Mouse (Mus musculus) limb, embryonic 14.5 days (tissue): ENCODE data around the gene Trim44. TPM values are rescaled to one million over a fixed set of nuclear protein-coding genes. Genes with fewer than 3 reads are reported as not detected.

ENCODE experiments used
- ATAC-seq: fragments of 200-750 bp; cut with Nextera tagmentation; 2 replicates; pipeline ENCODE4 v1.8.0; 2017; ENCODE audit warnings: low read depth, moderate number of reproducible peaks, moderate TSS enrichment; ENCODE audit not compliant: low FRiP score
- DNase-seq: peaks from one replicate; pipeline ENCODE4 v3.0.0-alpha.2; 2015; ENCODE audit warnings: low spot score
- H3K27ac ChIP-seq: fragments of 300-500 bp; sonication (generic); replicated peaks from 2 replicates; pipeline ENCODE4 v1.5.1; 2014; ENCODE audit warnings: low read depth, mild to moderate bottlenecking, low read length, moderate library complexity, mixed read lengths
- H3K27me3 ChIP-seq: fragments of 300-500 bp; sonication (generic); 2 replicates; pipeline ENCODE4 v1.6.1; 2014; ENCODE audit warnings: low read length, mixed read lengths; ENCODE audit not compliant: control insufficient read depth, insufficient read depth
- H3K36me3 ChIP-seq: fragments of 300-500 bp; sonication (generic); 2 replicates; pipeline ENCODE4 v1.6.1; 2014; ENCODE audit warnings: mild to moderate bottlenecking, low read length, moderate library complexity, mixed read lengths; ENCODE audit not compliant: control insufficient read depth, insufficient read depth
- H3K4me1 ChIP-seq: fragments of 300-500 bp; sonication (generic); 2 replicates; pipeline ENCODE4 v1.6.1; 2014; ENCODE audit warnings: antibody characterized with exemption, low read length, mixed read lengths; ENCODE audit not compliant: control insufficient read depth, insufficient read depth
- H3K4me2 ChIP-seq: fragments of 300-500 bp; sonication (generic); replicated peaks from 2 replicates; pipeline ENCODE4 v1.6.1; 2014; ENCODE audit warnings: low read depth, mild to moderate bottlenecking, low read length, moderate library complexity; ENCODE audit not compliant: severe bottlenecking
- H3K4me3 ChIP-seq: fragments of 300-500 bp; sonication (generic); replicated peaks from 2 replicates; pipeline ENCODE4 v1.5.1; 2014; ENCODE audit warnings: low read length
- H3K9ac ChIP-seq: fragments of 300-500 bp; sonication (generic); 2 replicates; pipeline ENCODE4 v1.6.1; 2014; ENCODE audit warnings: mild to moderate bottlenecking, low read depth, low read length, moderate library complexity; ENCODE audit not compliant: severe bottlenecking
- H3K9me3 ChIP-seq: fragments of 300-500 bp; sonication (generic); 2 replicates; pipeline ENCODE4 v1.6.1; 2016; ENCODE audit warnings: low read length; ENCODE audit not compliant: control insufficient read depth
- POLR2A ChIP-seq: fragments of 200-500 bp; IDR thresholded peaks from 2 replicates; pipeline ENCODE4 v1.8.0; 2012; ENCODE audit warnings: inconsistent platforms, mild to moderate bottlenecking, moderate library complexity, borderline replicate concordance; ENCODE audit not compliant: insufficient read depth, insufficient read length; ENCODE audit errors: extremely low read depth
- WGBS: fragments of 180-500 bp; shearing (Covaris S2); extraction: QIAGEN DNeasy Blood & Tissue Kit; methylation state at CpG from one replicate; pipeline ENCODE4 v1.1.7; 2014; 5-methylcytosine and 5-hydroxymethylcytosine counted together
- polyA plus RNA-seq, 2 experiments: library from polyadenylated mRNA; depleted of rRNA in 1 of 2; stranded (reverse) in 1 of 2; unstranded in 1 of 2; fragments of >200 nt; fragmentation: Nextera tagmentation in 1 of 2; extraction: Ambion mirVana in 1 of 2; gene quantifications; 2 replicates each; pipeline versions ENCODE4 v1.2.1 to v1.2.3; 2012 to 2014

Trim44 gene
- polyA plus RNA-seq, 2 experiments, result 36.4 to 69.7 TPM

DNA sequence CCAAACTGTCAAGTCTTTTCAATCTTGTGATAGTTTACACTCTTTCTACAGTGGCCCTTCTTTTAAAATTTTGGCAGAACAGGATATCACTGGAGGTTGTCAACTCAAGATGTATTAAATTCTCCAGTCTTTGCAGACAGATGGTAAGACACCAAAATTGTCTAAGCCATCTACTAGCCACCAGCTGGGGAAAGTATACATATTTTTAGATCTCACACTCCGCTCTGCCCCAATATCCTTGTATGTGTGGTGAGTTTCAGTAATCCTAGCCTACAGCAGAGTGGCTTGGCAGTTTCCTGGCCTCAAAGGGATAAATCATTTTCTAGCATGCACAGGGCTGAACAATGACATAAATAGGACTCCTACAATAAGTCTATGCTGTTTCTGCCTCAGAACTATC is 105.1 kb downstream of the Trim44 start:
- no peaks in the 10 kb centered on the region for H3K4me1 ChIP-seq
- 93% methylated on average over 1 of the region's 1 CpGs for WGBS
- H3K36me3 ChIP-seq, result peaks cover 15% of the 10 kb centered on the region
- TF ChIP-seq POLR2A, result no peak
- no peak overlapping the region for H3K4me2 ChIP-seq
- no peaks in the 10 kb centered on the region for H3K27me3 ChIP-seq
- ATAC-seq (no peak), DNase-seq (no peak)
- H3K27ac ChIP-seq, result no peak overlapping the region
- H3K9ac ChIP-seq, result no peak overlapping the region
- no peak overlapping the region for H3K4me3 ChIP-seq
- no peaks in the 10 kb centered on the region for H3K9me3 ChIP-seq

DNA sequence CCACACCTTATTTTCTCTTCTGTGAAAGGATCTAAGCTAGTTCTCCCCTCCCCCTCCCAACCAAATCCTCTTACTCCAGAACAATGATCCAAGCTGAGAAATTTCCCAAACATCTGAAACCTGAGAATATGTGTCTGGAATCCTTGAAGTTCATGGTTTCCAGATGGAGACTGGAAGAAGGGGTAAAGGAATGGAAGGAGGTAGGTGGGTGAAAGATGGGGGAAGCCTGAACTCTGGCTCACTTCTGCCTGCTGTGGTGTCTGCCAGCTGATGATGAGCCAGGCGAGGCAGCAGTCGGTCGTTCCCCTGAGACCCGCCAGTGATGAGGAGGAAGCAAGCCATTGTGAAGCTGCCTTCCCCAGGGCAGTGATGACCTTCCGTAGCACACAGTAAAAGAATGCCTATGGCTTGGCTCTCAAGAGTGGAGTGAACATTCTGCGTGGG is 112.8 kb downstream of the Trim44 start:
- no peak for TF ChIP-seq POLR2A
- Histone ChIP-seq H3K4me1 (peaks cover 16% of the 10 kb centered on the region), H3K27me3 (no peaks in the 10 kb centered on the region), H3K4me3 (no peak overlapping the region), H3K9me3 (no peaks in the 10 kb centered on the region), H3K27ac (peak overlapping the region; percentile 59; the same call in 1 of the 2 replicates), H3K4me2 (peak overlapping the region; percentile 26; the same call in 1 of the 2 replicates), H3K36me3 (no peaks in the 10 kb centered on the region), H3K9ac (no peak overlapping the region)
- WGBS, result 20% methylated on average over 6 of the region's 6 CpGs
- DNase-seq, result peak; percentile 79
- peak; percentile 78 for ATAC-seq

DNA sequence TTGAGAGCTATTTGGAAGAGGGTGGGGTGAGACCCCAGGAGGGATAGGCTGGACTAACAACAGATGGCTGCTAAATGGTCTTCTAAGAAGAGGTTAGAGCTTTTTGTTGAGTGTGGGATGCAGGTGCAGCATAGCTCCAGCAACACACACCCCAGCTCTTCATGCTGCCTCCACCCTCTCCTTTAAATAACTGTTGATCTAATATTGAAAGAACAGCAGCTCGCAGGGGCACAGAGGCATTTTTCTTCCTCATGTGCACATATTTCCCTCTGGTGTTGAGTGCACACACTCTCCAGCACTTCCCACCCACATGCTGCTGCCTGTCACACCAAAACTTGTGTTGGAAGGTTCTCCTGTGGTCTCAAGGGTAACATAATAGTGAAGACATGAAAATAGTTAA is 114.4 kb downstream of the Trim44 start:
- H3K9me3 ChIP-seq, result no peaks in the 10 kb centered on the region
- no peak overlapping the region for H3K27ac ChIP-seq
- peaks cover 19% of the 10 kb centered on the region for H3K4me1 ChIP-seq
- no peak overlapping the region for H3K4me3 ChIP-seq
- 12% methylated on average over 1 of the region's 1 CpGs for WGBS
- DNase-seq (no peak), ATAC-seq (peak; percentile 60)
- no peak overlapping the region for H3K9ac ChIP-seq
- no peaks in the 10 kb centered on the region for H3K27me3 ChIP-seq
- H3K36me3 ChIP-seq, result no peaks in the 10 kb centered on the region
- H3K4me2 ChIP-seq, result no peak overlapping the region
- TF ChIP-seq POLR2A, result no peak

DNA sequence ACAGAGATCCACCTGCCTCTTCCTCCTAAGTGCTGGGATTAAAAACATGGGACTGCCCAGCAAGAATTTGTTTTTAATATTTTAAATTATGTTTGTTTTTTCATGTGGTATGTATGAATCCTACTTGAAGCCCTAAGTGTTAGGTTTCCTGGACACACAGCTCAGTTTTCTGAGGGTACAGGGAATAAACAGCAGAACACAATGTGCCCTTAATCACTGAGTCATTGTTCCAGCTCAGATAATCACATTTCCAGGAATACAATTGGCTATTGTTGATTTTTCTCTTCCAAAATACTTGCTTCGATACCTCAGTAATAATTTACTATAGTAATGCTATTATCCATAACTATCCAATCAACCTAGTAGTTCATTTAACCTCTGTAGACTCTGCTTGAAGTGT is 115.6 kb downstream of the Trim44 start:
- H3K36me3 ChIP-seq, result no peaks in the 10 kb centered on the region
- no peak for TF ChIP-seq POLR2A
- DNase-seq (no peak), ATAC-seq (no peak)
- no peaks in the 10 kb centered on the region for H3K9me3 ChIP-seq
- no peak overlapping the region for H3K27ac ChIP-seq
- H3K4me2 ChIP-seq, result no peak overlapping the region
- no peaks in the 10 kb centered on the region for H3K27me3 ChIP-seq
- H3K9ac ChIP-seq, result no peak overlapping the region
- peaks cover 19% of the 10 kb centered on the region for H3K4me1 ChIP-seq
- H3K4me3 ChIP-seq, result no peak overlapping the region
- WGBS, result 85% methylated on average over 1 of the region's 1 CpGs

DNA sequence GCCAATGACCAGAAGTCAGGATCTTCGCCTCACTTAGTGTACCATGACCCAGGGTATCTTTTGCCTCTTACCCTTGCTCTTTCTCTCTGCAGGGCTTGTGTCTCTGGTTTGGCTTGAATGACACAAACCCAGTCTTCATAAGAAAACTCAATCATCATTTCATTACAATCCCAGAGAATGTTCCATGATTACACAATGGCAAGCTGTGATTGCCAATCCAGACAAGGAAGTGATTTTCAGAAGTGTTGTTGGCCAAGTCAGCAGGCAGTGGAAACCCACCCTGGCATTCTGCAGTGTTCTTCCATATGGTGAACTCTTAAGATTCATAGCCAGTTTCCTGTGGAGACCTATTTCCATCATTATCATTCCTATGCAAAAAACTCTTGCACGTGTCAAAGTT is 116.1 kb downstream of the Trim44 start:
- Histone ChIP-seq H3K4me3 (no peak overlapping the region), H3K9me3 (no peaks in the 10 kb centered on the region), H3K27me3 (no peaks in the 10 kb centered on the region), H3K4me2 (no peak overlapping the region), H3K4me1 (peaks cover 19% of the 10 kb centered on the region), H3K9ac (no peak overlapping the region), H3K36me3 (no peaks in the 10 kb centered on the region), H3K27ac (no peak overlapping the region)
- ATAC-seq (no peak), DNase-seq (no peak)
- no peak for TF ChIP-seq POLR2A
- WGBS, result 80% methylated on average over 2 of the region's 2 CpGs

DNA sequence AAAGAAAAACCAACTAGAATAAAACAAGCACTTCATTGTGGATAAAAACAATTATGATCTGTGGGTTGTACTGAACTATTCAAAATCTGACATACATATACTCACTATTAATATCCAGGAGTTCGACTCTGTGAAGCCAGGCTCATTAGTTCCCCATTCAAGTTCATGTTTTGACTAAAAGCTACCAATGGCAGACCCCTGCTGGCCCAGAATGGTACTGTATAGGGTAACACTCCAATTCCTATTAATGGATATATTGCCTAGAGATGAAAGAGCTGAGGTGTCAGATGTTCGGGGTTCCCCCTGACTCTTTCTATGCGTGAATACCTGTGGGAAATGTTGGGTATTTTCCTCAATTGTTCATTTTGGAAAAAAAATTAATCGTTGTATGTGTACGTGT is 117.6 kb downstream of the Trim44 start:
- no peaks in the 10 kb centered on the region for H3K27me3 ChIP-seq
- H3K36me3 ChIP-seq, result no peaks in the 10 kb centered on the region
- H3K9ac ChIP-seq, result no peak overlapping the region
- H3K4me3 ChIP-seq, result no peak overlapping the region
- H3K4me1 ChIP-seq, result peaks cover 19% of the 10 kb centered on the region
- ATAC-seq (no peak), DNase-seq (peak; percentile 82)
- WGBS, result 45% methylated on average over 5 of the region's 5 CpGs
- H3K9me3 ChIP-seq, result no peaks in the 10 kb centered on the region
- H3K4me2 ChIP-seq, result no peak overlapping the region
- no peak overlapping the region for H3K27ac ChIP-seq
- no peak for TF ChIP-seq POLR2A
